Mouse (Mus musculus) urinary bladder, postnatal 36 days (tissue): ENCODE results near the gene Fam131a.

Experiments
- DNase-seq, 2 experiments: peaks; one replicate each; pipeline ENCODE4 v3.0.0; 2022; ENCODE audit warnings: low spot score in 2 of 2, mixed read lengths in 1 of 2

The Fam131a gene

DNA sequence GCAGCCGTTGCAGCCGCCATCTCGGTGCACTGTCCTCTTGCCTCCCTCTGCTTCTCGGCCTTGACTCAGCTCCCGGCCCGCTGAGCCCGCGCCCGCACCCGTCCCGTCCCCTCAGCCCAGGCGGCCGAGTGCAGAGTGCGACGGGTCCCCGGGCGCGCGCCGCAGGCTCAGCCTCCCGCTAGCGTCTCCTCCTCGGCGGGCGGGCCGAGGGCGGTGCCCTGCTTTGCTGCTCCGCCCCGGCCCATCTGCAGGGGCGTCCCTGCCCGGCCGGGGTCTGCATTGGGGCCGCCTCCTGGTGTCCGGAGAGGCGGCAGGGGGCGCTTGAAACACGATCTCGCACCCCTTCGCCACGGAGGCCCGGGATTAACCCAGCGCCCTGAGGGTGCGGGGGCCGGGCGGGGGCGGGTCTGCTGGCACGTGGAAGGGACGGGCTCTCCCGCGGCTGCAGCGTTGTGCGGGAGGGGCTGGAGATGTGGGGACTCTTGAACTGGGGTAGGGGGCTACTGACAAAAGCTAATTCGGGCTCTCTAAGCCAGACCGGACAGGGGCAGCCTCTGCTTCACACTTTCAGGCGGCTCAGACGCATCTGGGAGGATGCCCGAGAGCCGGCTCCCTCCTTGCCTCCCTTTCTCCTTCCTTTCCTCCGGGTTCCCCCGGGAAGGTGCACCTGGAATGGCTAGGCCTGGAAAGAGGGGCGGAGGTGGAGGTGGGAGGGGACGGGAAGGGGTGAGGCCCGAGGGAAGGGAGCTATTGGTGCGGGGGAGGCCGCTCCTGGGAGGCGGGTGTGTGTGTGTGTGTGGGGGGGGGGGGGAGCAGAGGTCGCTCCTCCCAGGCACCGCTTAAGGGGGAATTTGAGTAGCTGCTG lies 23.2 kb downstream of the Fam131a start:
- DNase-seq = peak; percentile 71 to 74

DNA sequence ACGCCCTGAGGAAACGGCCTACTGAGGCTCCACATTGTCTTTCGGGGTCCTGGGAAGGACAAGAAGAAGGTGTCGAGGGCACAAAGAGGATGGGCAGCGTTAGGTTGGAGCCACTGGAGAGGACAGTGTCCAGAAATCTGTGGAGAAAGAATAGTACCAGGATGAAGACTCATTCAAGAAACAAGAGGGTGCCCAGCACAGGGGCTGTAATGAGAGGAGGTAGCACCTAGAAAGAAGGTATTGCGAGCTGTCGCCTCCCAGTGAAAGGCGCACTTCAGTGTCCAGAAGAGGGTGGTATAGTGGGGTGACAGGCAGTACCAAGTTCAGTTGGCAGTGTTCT lies 23.8 kb downstream of the Fam131a start:
- DNase-seq = no peak

DNA sequence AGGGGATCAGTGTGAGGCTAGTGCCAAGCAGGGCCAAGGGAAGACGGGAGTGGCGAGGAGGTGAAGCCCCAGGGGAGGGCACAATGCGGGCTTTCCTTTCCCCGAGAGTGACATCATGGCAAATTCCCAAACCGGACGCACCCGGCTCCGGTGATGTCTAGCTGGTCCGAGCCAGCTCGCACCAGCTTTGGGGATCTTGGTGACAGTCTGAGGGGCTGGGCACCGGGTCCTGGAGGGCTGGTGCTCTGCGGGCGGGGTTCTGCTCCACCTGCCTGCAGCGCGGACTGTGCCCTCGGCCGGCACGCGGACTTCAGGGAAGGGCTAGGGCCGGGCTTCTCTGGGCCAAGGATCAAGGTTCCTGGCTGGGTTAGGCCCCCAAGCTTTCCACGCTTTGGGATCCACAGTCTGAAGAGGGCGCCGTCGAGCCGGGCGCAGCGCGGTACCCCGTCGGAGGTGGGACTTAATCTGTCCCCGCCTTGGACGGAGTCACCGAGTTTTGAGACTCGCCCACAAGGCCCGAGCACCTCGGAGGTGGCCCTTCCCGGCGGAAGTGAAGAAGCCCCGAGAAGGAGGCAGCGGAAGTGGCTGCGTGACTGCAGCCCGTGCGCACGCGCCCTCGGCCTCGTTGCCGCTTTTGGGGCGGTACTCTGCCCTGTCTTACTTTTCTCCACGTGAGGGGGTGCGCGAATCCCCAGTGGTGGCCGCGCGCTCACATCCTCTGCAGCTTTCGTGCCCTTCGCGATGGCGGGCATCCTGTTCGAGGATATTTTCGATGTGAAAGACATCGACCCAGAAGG lies 24.3 kb downstream of the Fam131a start, which contains the start of the genes Polr2h and Clcn2:
Gene Polr2h (plus strand): TSS at position 485 of the 797 bp plus-strand sequence.
Gene Clcn2 (minus strand): TSS at position 566 of the 797 bp plus-strand sequence.
- DNase-seq = peak; percentile 95 to 98

DNA sequence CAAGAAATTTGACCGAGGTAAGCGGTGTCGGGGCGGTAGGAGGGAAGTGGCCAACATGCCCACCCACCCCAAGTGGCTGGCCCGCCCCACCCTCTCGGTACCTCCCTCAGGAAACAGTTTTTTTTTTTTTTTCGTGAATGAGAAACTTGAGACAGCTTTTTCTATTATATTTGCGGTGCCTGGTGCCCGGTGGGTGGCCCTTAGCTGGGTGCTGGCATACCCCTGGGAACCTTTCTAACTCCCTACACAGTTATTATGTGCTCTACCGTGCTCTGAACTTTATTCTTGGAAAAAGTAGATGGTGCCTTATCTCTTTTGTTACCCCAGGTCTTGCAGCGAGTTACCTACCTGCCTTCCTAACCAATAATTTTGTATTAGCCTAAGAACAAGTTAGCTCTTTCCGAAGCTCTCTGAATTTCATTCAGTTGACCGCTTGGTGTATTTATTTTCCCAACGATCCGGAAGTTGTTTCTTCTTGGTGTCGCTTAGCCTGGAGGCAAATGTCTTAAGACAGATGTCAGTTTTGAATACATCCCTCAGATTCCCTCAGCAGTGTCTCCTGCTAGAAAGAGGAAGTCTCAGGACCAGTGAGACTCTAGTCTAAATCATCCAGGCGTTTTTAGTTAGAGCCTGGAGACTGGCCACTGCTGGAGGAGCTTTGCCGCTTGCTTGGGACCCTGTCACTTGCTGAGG lies 25.1 kb downstream of the Fam131a start:
- DNase-seq = no peak

DNA sequence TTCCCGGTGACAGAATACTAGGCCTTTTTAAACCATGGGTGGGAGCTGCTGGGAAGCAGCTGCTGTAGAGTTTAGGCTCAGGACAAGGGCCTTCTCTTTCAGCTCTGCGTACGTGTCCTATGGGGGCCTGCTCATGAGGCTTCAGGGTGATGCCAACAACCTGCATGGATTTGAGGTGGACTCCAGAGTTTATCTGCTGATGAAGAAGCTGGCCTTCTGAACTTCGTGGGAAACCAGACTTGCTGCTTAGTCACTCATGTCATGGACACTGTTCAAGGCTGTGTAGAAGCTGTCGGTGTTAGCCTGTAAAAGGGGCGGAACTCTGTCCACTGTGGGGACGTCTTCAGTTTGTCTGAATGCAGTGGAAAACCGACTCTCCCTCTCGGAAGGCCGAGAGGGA lies 28.8 kb downstream of the Fam131a start:
- DNase-seq = no peak

DNA sequence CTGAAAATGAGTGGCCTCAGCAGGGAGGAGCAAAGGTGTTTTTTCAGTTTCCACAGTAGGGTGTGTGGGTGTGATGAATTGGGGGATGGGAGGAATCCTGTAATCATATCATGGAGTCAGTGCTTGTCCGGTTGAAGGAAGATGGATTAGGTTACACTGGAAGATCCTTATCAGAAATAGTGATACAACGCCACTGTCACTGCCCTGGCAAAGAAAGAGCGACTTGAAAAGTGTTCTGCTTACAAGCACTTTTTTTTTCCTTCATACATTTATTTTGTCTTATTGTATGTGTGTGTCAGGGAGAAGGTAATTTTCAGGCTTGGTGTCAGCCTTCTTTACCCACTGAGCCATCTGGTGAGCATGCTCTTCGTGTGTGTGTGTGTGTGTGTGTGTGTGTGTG lies 29.7 kb downstream of the Fam131a start:
- DNase-seq = no peak

DNA sequence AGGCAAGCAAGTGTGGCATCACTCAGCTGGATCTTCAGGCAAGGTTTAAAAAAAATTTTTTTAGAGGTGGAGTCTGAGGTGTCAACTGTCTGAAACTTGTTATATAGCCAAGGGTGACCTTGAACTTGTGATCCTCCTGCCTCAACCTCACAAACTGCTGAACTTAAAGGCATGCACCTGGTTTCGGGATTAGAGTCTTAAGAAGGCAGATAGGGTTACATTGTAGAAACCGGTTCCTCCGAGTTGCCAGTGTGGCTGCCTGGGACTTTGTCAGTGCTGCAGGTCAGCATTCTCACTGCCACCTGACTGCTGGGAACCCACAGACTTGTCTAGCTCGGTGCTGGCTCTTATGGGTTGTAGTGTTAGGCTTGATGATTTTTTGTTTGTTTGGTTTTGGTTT lies 30.2 kb downstream of the Fam131a start:
- DNase-seq = no peak

DNA sequence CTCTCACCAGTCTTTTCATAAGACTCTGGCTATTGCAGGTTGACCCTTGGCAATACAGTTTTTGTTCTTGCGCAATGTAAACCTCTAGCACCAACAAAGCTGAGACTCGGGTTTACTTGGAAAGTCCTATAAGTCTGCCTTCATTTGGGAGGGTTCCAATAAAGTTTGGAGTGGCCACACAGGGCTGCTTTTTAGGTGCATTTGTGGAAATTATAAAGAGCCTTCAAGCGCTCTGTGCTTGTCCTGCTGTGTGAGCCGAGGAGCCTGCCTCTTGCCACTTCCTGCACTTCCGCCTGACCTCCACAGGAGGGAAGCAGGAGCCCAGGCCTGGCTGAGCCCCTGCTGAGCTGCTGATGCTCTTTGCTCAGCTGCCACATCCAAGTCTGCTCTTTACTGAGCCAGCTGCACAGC lies 31.3 kb downstream of the Fam131a start:
- peak in 1 of 2 experiments; percentile 64 for DNase-seq

DNA sequence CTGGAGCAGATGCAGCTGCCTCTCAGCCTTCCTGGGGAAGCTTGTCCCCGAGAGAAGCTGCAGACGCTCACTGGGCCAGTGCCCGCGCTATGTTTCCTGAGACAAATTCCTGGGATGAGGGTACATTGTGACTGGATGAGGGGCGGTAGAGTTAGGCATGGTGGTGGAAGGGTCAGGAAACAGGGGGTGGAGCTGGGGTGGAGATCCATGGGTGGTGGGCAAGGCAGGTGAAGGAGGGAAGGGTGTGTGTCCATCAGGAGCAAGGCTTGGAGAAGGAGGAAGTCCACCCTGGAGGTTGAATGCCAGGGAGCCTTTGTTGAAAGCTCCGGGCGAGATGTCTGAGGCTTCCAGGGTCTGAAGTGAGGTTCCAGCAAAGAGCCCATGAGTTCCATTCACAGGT lies 32.3 kb downstream of the Fam131a start:
- DNase-seq = no peak

DNA sequence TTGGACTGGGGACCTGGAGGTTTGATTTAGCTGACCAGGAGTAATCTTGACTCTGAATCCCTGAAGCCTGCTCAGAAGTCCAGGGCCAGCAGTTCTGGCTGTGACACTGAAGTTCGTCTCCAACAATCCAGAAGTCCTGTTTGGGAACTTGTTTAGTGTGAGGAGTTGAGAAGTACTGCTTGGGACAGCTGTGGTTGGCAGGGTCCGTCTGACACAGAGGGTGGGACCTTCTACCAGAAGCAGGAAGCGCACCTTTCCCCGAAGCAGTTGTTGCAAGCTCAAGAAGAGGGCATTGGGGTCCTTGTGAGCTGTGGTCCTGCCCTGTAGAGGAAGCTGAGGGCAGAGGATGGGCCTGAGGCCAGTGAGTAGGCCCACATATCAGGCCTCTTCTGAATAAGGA lies 32.7 kb downstream of the Fam131a start:
- no peak for DNase-seq

DNA sequence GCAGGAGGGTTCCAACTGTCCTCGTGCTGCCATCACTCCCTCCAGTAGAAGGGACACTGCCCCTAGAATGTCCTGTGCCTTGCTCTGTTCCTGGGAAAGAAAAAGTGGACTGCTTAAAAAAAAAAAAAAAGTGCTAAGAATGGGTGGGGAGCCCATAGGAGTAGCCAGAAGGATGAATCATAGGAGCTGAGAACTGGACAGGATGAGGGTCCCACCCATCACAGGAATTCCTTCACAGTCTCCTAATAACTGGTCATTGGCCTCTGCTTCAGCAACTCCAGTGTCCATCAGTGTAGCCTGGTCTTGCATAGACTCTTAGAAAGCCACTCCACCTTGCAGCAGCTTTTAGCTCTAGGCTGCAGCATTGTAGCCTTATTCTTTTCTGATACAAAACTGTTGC lies 33.3 kb downstream of the Fam131a start:
- no peak for DNase-seq

DNA sequence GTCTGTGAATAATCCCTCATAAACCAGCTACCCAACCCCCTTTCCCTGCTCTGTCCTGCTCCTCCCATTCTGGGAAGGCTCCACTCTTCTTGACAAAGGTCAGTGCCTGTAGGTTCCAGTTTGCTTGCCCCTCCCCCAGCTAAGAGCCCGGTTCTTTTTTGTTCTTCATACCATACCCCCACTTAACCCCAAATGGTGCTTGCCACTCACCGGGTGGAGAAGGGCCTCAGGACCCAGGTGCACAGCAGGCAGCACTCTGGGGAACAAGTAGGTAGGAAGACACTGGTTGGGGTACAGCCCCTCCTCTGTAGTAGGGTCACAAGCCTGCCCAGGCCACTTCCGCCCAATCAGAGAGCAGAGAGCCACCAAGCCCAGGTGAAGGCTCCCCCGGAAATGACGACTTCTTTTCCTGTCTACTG lies 37.3 kb downstream of the Fam131a start:
- DNase-seq = no peak

DNA sequence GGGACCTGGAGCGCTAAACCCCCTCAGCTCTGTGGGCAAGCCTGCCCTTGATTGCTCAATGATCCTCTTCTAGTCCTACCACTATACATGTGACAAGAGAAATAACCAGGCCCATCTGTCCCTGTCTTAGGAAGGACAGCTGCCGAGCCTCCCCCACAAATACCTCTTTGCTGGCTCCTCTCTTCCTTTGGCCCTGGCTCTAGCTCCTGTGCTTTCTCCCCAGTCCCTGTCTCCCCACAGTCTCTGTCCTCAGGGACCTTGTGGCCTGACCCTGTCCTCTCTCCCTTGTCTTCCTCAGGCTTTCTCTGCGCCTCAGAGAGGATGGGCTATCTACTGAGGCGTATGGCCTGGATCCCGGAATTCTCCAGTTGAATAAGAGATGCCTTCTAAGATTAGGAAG lies 38.6 kb downstream of the Fam131a start:
- DNase-seq = no peak

DNA sequence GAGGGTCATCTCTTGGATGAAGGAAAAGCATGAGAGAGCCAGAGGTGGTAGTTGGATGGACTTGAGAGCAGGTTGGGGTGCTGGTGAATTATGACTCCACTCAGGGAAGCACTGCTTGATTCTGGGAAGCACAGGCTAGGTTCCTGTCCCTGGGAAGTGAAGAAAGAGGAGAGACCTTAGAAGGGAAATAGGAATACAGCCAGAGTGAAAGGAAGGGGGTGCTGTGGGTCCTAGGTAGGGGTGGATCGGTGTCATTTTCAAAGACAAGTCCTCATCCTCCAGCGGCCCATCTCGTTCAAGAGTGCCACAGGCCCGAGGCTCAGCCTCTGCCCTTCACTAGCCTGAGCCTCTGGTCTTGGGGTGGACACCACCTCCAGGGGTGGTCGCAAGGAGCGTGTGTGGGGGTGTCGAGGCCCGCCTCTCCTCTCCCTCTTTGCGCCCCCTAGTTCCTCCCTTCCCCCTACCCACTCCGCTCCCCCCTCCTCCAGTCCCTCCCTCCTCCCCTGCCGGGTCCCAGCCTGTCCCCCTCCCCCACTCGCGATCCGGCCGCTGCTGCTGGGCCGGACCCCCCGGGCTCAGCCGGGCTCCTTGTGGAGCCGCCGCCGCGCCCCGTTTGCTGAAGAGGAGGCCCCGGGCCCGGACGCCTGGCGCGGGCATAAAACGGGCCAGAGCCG lies 39.3 kb downstream of the Fam131a start:
- DNase-seq = no peak

DNA sequence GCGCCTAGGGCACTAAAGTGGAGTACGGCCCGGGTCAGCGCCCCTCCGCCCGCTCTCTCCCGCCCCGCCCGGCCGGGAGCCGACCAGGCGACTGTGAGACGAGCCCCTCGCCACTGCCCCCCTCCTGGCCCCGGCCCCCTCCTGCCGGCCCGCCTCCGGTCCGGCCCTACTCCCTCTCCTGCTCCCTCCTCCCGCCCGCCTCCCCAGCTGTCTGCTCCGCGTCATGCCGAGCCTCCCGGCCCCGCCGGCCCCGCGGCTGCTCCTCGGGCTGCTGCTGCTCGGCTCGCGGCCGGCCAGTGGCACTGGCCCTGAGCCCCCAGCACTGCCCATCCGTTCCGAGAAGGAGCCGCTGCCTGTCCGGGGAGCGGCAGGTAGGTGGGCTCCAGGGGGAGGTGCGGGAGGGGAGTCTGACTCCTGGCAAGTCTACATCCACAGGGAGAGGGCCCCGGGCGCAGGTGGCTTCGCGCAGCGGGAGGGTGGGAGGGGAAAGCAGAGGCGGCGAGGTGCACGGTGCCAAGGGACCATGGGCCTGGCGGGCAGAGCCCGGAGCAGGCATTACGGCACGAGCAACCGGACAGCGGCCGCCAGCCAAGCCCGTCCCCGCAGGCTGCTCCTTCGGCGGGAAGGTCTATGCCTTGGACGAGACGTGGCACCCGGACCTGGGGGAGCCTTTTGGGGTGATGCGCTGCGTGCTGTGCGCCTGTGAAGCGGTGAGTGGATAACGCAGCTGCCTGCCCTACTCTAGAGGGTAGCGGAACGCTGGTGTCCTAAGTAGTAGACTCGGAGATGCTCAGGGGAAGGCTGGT lies 40.1 kb downstream of the Fam131a start, which contains the start of gene Chrd:
Gene Chrd (plus strand): TSS at position 203 of the 806 bp plus-strand sequence.
- DNase-seq = peak in 1 of 2 experiments; percentile 58

DNA sequence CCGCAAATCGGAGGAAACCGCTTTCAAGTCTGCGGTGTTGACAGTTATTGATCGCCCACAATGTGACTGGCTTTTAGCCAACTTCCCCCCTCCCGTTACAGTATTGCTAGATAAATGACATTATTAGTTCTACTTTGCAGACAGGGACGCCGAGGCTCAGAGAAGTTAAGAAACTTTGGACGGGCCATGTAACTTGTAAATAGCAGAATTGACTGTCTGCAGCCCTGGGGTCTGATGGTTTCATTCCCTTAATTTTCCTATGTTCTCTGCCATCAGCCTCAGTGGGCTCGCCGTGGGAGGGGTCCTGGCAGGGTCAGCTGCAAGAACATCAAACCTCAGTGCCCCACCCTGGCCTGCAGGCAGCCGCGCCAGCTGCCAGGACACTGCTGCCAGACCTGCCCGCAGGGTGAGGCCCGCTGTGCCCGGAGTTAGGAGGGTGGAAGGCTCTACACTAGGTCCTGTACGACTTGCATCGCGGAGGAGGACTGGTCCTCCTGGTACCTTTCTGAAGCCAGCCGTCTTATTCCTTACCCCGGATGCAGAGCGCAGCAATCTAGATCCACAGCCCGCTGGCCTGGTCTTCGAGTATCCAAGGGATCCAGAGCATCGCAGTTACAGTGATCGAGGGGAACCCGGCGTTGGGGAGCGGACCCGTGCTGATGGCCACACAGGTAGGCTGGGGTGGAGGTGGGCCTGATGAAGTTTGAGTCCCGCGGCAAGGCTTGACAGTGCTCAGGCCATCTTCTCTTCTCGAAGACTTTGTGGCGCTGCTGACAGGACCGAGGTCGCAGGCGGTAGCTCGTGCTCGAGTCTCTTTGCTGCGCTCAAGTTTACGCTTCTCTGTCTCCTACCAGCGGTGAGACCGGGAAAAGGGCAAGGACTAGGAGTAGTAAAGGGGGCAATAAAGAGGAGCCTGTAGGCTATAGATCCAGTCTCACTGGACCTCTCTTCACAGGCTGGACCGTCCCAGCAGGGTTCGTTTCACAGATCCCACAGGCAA lies 41.0 kb downstream of the Fam131a start, which contains the start of gene Thpo:
Gene Thpo (minus strand): TSS at position 781 of the 1,000 bp plus-strand sequence.
- DNase-seq = no peak

DNA sequence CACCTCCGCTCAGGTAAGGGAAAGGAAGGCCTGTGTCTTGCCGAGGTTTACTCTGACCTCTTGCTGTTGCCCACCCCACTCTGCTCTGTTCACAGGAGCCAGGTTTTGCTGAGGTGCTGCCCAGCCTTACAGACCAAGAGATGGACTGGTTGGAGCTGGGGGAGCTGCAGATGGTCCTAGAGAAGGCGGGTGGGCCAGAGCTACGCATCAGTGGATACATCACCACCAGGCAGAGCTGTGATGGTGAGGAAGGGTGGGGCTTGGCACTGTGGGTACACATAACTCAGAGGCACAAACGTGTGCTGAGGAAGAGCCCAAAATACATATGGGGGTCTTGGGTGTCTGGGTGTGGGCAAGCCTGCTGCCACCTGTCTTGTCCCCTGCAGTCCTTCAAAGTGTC lies 42.6 kb downstream of the Fam131a start:
- no peak for DNase-seq

DNA sequence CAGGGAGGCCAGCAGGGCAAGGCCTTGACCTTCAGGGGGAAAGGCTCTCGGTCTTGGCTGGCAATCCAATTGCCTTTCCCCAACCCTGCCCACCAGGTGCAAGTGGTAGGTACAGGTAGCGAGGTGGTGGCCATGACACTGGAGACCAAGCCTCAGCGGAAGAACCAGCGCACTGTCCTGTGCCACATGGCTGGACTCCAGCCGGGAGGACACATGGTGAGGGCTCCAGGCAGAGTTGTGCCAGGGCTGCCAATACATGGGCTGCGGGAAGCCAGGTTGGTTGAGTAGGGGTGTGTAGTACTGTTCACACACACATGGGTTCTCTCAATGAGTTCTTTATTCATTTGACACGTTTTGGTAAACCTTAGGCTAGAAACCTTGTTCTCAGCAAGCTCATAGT lies 43.1 kb downstream of the Fam131a start:
- DNase-seq = no peak

DNA sequence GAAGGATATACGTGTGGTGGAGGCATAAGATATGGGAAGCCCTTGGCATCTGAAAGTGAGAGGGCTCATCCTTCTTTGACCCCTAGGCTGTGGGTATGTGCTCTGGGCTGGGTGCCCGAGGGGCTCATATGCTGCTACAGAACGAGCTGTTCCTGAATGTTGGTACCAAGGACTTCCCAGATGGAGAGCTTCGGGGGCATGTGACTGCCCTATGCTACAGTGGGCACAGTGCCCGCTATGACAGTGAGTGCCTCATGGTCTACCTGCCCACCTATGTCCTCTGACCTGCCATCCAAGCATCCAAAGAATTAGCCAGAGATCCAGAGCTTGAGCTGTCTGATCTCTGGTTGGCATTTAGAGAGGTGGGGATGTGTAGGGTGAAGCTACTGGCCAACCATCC lies 43.8 kb downstream of the Fam131a start:
- no peak for DNase-seq
